Mouse (Mus musculus): ENCODE results near the gene Arvcf.

- TF ChIP-seq CTCF (IDR thresholded peaks at IDR 0.05; ENCODE audit: low read depth, low read length) (no peak), GATA1 (IDR thresholded peaks at IDR 0.05; ENCODE audit: borderline replicate concordance, low read length) (no peak)
Observed at GRCm38 (mm10) chr16:18426215-18426791, 78.3 kb downstream of the Arvcf start, which contains the start of gene Txnrd2.
